Mouse (Mus musculus): ENCODE measurements around the gene Kcnk16. TPM values are rescaled to one million over a fixed set of nuclear protein-coding genes. Genes with fewer than 3 reads are reported as not detected.

Kcnk16 gene
- polyA plus RNA-seq, 1 experiment: not detected

- Histone ChIP-seq H3K27me3 (ENCODE audit: control insufficient read depth, insufficient read depth, low read length) (no peaks in the 10 kb centered on the region), H3K4me3 (replicated peaks; ENCODE audit: insufficient read depth, low read depth, low read length) (no peak overlapping the region), H3K4me1 (ENCODE audit: control insufficient read depth, insufficient read depth, low read length) (no peaks in the 10 kb centered on the region; the same call in 1 of the 2 replicates), H3K27ac (ENCODE audit: insufficient read depth, low read length) (no peak overlapping the region)
- TF ChIP-seq POLR2A (IDR thresholded peaks at IDR 0.05; ENCODE audit: borderline replicate concordance, insufficient read depth, low read length): no peak
- no peak for TF ChIP-seq CTCF (IDR thresholded peaks at IDR 0.05; ENCODE audit: borderline replicate concordance, insufficient read depth, low read depth, low read length)
- DNase-seq: no peak
- 20% methylated on average over 6 of the region's 6 CpGs for WGBS
These were observed 578 bp downstream of the Kcnk16 start for GRCm38 (mm10) chr14:20268421-20268820.

- no peak for DNase-seq
- no peaks in the 10 kb centered on the region for H3K27me3 ChIP-seq (ENCODE audit: control insufficient read depth, insufficient read depth, low read length)
- WGBS: 33% methylated on average over 4 of the region's 4 CpGs
- H3K4me3 ChIP-seq (replicated peaks; ENCODE audit: insufficient read depth, low read depth, low read length): no peak overlapping the region
- H3K27ac ChIP-seq (ENCODE audit: insufficient read depth, low read length): no peak overlapping the region
- H3K4me1 ChIP-seq (ENCODE audit: control insufficient read depth, insufficient read depth, low read length): no peaks in the 10 kb centered on the region; the same call in 1 of the 2 replicates
- no peak for TF ChIP-seq POLR2A (IDR thresholded peaks at IDR 0.05; ENCODE audit: borderline replicate concordance, insufficient read depth, low read length)
- no peak for TF ChIP-seq CTCF (IDR thresholded peaks at IDR 0.05; ENCODE audit: borderline replicate concordance, insufficient read depth, low read depth, low read length)
These were observed 6.7 kb downstream of the Kcnk16 start for GRCm38 (mm10) chr14:20262346-20262745.

GRCm38 (mm10) chr14:20258185-20259113, 10.6 kb downstream of the Kcnk16 start:
- Histone ChIP-seq H3K4me3 (replicated peaks; ENCODE audit: insufficient read depth, low read depth, low read length) (no peak overlapping the region), H3K4me1 (ENCODE audit: control insufficient read depth, insufficient read depth, low read length) (no peaks in the 10 kb centered on the region), H3K27ac (ENCODE audit: insufficient read depth, low read length) (no peak overlapping the region), H3K27me3 (ENCODE audit: control insufficient read depth, insufficient read depth, low read length) (no peaks in the 10 kb centered on the region)
- peak; percentile 56 to 77 for DNase-seq
- TF ChIP-seq CTCF (IDR thresholded peaks at IDR 0.05; ENCODE audit: borderline replicate concordance, insufficient read depth, low read depth, low read length) (peak; percentile 96), POLR2A (IDR thresholded peaks at IDR 0.05; ENCODE audit: borderline replicate concordance, insufficient read depth, low read length) (no peak)
- WGBS: 46% methylated on average over 8 of the region's 8 CpGs

GRCm38 (mm10) chr14:20250237-20251171, 18.5 kb downstream of the Kcnk16 start:
- H3K4me1 ChIP-seq (ENCODE audit: control insufficient read depth, insufficient read depth, low read length): no peaks in the 10 kb centered on the region; the same call in 1 of the 2 replicates
- H3K27me3 ChIP-seq (ENCODE audit: control insufficient read depth, insufficient read depth, low read length): no peaks in the 10 kb centered on the region
- H3K4me3 ChIP-seq (replicated peaks; ENCODE audit: insufficient read depth, low read depth, low read length): no peak overlapping the region
- no peak overlapping the region for H3K27ac ChIP-seq (ENCODE audit: insufficient read depth, low read length)
- TF ChIP-seq POLR2A (IDR thresholded peaks at IDR 0.05; ENCODE audit: borderline replicate concordance, insufficient read depth, low read length) (no peak), CTCF (IDR thresholded peaks at IDR 0.05; ENCODE audit: borderline replicate concordance, insufficient read depth, low read depth, low read length) (no peak)
- DNase-seq: peak; percentile 33 to 34
- 16% methylated on average over 14 of the region's 14 CpGs for WGBS

GRCm38 (mm10) chr14:20248001-20248400, 21.0 kb downstream of the Kcnk16 start:
- 97% methylated on average over 3 of the region's 3 CpGs for WGBS
- Histone ChIP-seq H3K27me3 (ENCODE audit: control insufficient read depth, insufficient read depth, low read length) (no peaks in the 10 kb centered on the region), H3K4me3 (replicated peaks; ENCODE audit: insufficient read depth, low read depth, low read length) (no peak overlapping the region), H3K4me1 (ENCODE audit: control insufficient read depth, insufficient read depth, low read length) (no peaks in the 10 kb centered on the region; the same call in 1 of the 2 replicates), H3K27ac (ENCODE audit: insufficient read depth, low read length) (no peak overlapping the region)
- TF ChIP-seq POLR2A (IDR thresholded peaks at IDR 0.05; ENCODE audit: borderline replicate concordance, insufficient read depth, low read length): no peak
- no peak for TF ChIP-seq CTCF (IDR thresholded peaks at IDR 0.05; ENCODE audit: borderline replicate concordance, insufficient read depth, low read depth, low read length)
- DNase-seq: no peak

GRCm38 (mm10) chr14:20246811-20247266, 22.2 kb downstream of the Kcnk16 start:
- no peak for TF ChIP-seq CTCF (IDR thresholded peaks at IDR 0.05; ENCODE audit: borderline replicate concordance, insufficient read depth, low read depth, low read length)
- TF ChIP-seq POLR2A (IDR thresholded peaks at IDR 0.05; ENCODE audit: borderline replicate concordance, insufficient read depth, low read length): no peak
- Histone ChIP-seq H3K4me3 (replicated peaks; ENCODE audit: insufficient read depth, low read depth, low read length) (no peak overlapping the region), H3K4me1 (ENCODE audit: control insufficient read depth, insufficient read depth, low read length) (no peaks in the 10 kb centered on the region; the same call in 1 of the 2 replicates), H3K27me3 (ENCODE audit: control insufficient read depth, insufficient read depth, low read length) (no peaks in the 10 kb centered on the region), H3K27ac (ENCODE audit: insufficient read depth, low read length) (no peak overlapping the region)
- 66% methylated on average over 11 of the region's 11 CpGs for WGBS
- no peak for DNase-seq

GRCm38 (mm10) chr14:20245861-20246260, 23.1 kb downstream of the Kcnk16 start:
- no peak for DNase-seq
- H3K4me1 ChIP-seq (ENCODE audit: control insufficient read depth, insufficient read depth, low read length): no peaks in the 10 kb centered on the region
- TF ChIP-seq CTCF (IDR thresholded peaks at IDR 0.05; ENCODE audit: borderline replicate concordance, insufficient read depth, low read depth, low read length): no peak
- H3K27ac ChIP-seq (ENCODE audit: insufficient read depth, low read length): no peak overlapping the region
- 74% methylated on average over 5 of the region's 5 CpGs for WGBS
- no peak overlapping the region for H3K4me3 ChIP-seq (replicated peaks; ENCODE audit: insufficient read depth, low read depth, low read length)
- H3K27me3 ChIP-seq (ENCODE audit: control insufficient read depth, insufficient read depth, low read length): no peaks in the 10 kb centered on the region

Measured in cerebellum, adult 2 months (tissue).